In the genomic region with DNA sequence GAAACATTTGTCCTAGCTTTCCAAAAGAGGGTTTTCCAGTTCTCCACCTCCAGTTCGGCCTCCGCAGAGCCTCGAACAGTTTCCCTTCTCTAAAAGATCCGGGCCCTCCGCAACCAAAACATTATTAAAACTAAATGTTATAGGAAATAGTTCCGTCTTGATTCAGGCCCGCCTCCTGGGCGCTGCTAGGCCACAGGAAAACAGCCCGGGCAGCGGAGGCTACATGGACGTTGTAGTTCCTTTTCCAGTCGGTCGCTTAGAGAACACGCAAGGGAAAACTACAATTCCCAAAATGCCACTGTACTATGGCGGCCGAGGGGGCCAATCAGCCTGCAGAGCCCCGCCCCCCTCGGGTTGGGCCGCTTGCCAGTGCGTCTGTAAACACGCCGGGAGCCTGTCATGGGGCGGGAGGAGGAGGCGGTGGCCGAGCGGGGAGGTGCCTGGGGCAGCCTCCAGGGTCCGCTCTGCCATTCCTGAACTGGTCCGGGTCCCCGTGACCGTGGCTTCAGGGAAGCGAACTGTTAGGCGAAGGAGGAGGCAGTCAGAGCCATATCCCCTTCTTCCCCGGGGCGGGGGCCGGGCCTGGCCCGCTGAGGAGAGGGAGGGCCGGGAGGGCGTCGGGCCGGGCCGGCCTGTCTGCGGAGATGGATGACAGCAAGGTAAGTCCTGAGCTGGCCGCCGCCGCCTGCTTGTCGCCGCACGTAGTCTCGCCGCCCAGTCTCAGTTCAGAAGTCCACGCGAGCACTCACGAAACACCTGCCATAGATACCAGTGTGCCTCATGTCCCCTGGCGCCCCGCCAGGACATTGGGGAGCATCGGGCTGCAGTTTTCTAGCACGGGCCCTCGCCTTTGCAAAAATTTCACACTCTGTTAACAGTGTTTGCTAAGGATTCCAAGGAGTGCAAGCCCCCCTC, we compare ENCODE assay signal across 7 mouse cellular contexts. TPM values are rescaled to one million over a fixed set of nuclear protein-coding genes. Genes with fewer than 3 reads are reported as not detected.
DNase-seq lines count a peak whose midpoint lies in the region; ATAC-seq and TF ChIP-seq lines count a peak whose summit lies in the region.

A gene (plus strand): TSS at position 369 of the 915 bp plus-strand sequence.

- peak within 1 kb of the TSS; percentile 87 for H3K27ac ChIP-seq in embryonic facial prominence, embryonic 10.5 days (replicated peaks)
- peak within 1 kb of the TSS; percentile 96 for H3K27ac ChIP-seq in intestine, postnatal 0 days (ENCODE audit: low read depth, low read length)
- peak within 1 kb of the TSS; percentile 85 for H3K27ac ChIP-seq in midbrain, embryonic 12.5 days (replicated peaks)
- peak within 1 kb of the TSS; percentile 94 for H3K27ac ChIP-seq in small intestine, adult 2 months (ENCODE audit: insufficient read depth, low read depth, low read length)

- H3K27me3 ChIP-seq in embryonic facial prominence, embryonic 10.5 days (replicated peaks; ENCODE audit: low read depth, poor library complexity, severe bottlenecking) = peaks cover 6% of the 10 kb centered on the region; the same call in 1 of the 2 replicates
- H3K27me3 ChIP-seq in intestine, postnatal 0 days (replicated peaks; ENCODE audit: control insufficient read depth, insufficient read depth, low read length) = no peaks in the 10 kb centered on the region
- H3K27me3 ChIP-seq in midbrain, embryonic 12.5 days = no peaks in the 10 kb centered on the region
- H3K27me3 ChIP-seq in small intestine, adult 2 months (ENCODE audit: control insufficient read depth, insufficient read depth, low read length) = no peaks in the 10 kb centered on the region

- under 1% methylated on average over 57 of the region's 58 CpGs for WGBS in embryonic facial prominence, embryonic 10.5 days
- WGBS in intestine, postnatal 0 days = under 1% methylated on average over 55 of the region's 58 CpGs
- WGBS in midbrain, embryonic 12.5 days = under 1% methylated on average over 55 of the region's 58 CpGs
- under 1% methylated on average over 58 of the region's 58 CpGs for WGBS in small intestine, adult 2 months

- peak; percentile 57 for TF ChIP-seq CTCF in intestine, postnatal 0 days (IDR thresholded peaks at IDR 0.05; ENCODE audit: low read depth)
- peak; percentile 10; the same call in 1 of the 2 replicates for TF ChIP-seq CTCF in small intestine, adult 2 months (IDR thresholded peaks at IDR 0.05; ENCODE audit: extremely low read depth, insufficient read length, insufficient replicate concordance, low read depth, low read length)

- intact Hi-C loops in left cerebral cortex, postnatal 4 days (cut with DNase I) = no loop called here

- H3K9me3 ChIP-seq in embryonic facial prominence, embryonic 10.5 days = no peaks in the 10 kb centered on the region
- H3K9me3 ChIP-seq in intestine, postnatal 0 days (ENCODE audit: control insufficient read depth) = no peaks in the 10 kb centered on the region
- H3K9me3 ChIP-seq in midbrain, embryonic 12.5 days = no peaks in the 10 kb centered on the region

- peak within 1 kb of the TSS; percentile 74 for H3K9ac ChIP-seq in intestine, postnatal 0 days (ENCODE audit: low read depth, low read length)
- peak within 1 kb of the TSS; percentile 73 for H3K9ac ChIP-seq in midbrain, embryonic 12.5 days (replicated peaks)

- peak within 1 kb of the TSS; percentile 75 for H3K4me2 ChIP-seq in intestine, postnatal 0 days (replicated peaks; ENCODE audit: low read depth)
- H3K4me2 ChIP-seq in midbrain, embryonic 12.5 days (replicated peaks) = peak within 1 kb of the TSS; percentile 90

- peaks cover 14% of the 10 kb centered on the region for H3K4me1 ChIP-seq in embryonic facial prominence, embryonic 10.5 days
- H3K4me1 ChIP-seq in intestine, postnatal 0 days (replicated peaks; ENCODE audit: control insufficient read depth, insufficient read depth, low read length) = 0 out of 2 replicates have a peak, but pooled peaks cover 2% of the 10 kb centered on the region
- H3K4me1 ChIP-seq in midbrain, embryonic 12.5 days = peaks cover 13% of the 10 kb centered on the region; the same call in 1 of the 2 replicates
- H3K4me1 ChIP-seq in small intestine, adult 2 months (ENCODE audit: control insufficient read depth, insufficient read depth, insufficient read length, low read length) = peaks cover 2% of the 10 kb centered on the region; the same call in 1 of the 2 replicates

- TF ChIP-seq POLR2A in small intestine, adult 2 months (IDR thresholded peaks at IDR 0.05; ENCODE audit: low read depth, low read length) = peak; percentile 53

- H3K36me3 ChIP-seq in embryonic facial prominence, embryonic 10.5 days (replicated peaks) = no peaks in the 10 kb centered on the region
- H3K36me3 ChIP-seq in intestine, postnatal 0 days (ENCODE audit: control insufficient read depth, insufficient read depth) = no peaks in the 10 kb centered on the region
- H3K36me3 ChIP-seq in midbrain, embryonic 12.5 days = no peaks in the 10 kb centered on the region
- no peaks in the 10 kb centered on the region for H3K36me3 ChIP-seq in small intestine, adult 2 months (ENCODE audit: control insufficient read depth, insufficient read depth, low read length)

- H3K4me3 ChIP-seq in embryonic facial prominence, embryonic 10.5 days = peak within 1 kb of the TSS; percentile 75
- H3K4me3 ChIP-seq in intestine, postnatal 0 days (ENCODE audit: low read depth, low read length) = peak within 1 kb of the TSS; percentile 58
- H3K4me3 ChIP-seq in midbrain, embryonic 12.5 days = peak within 1 kb of the TSS; percentile 75
- peak within 1 kb of the TSS; percentile 77 for H3K4me3 ChIP-seq in small intestine, adult 2 months (ENCODE audit: low read depth, low read length)

- DNase-seq in adrenal gland, postnatal 10 days = peak; percentile 100
- peak; percentile 99 for DNase-seq in embryonic facial prominence, embryonic 10.5 days (ENCODE audit: low spot score)
- no peak for DNase-seq in gonadal fat pad, adult 2 months (ENCODE audit: low read depth)
- DNase-seq in left cerebral cortex, postnatal 4 days = peak; percentile 100

- ATAC-seq in intestine, postnatal 0 days = peak; percentile 96
- peak; percentile 98 for ATAC-seq in midbrain, embryonic 12.5 days (ENCODE audit: low FRiP score, low read depth)

RNA-seq across cellular contexts. Expression of the gene that starts here (rescaled TPM):
- 10 to 100 TPM; 14.8 to 17.3 TPM for total RNA-seq in adrenal gland, postnatal 10 days (2021)
- polyA plus RNA-seq in embryonic facial prominence, embryonic 10.5 days (2016; fragmentation: Nextera tagmentation; extraction: Ambion mirVana) = 1.2 TPM in 2 replicates
- polyA plus RNA-seq in gonadal fat pad, adult 2 months (2012; rRNA removed) = 17.4 and 18.0 TPM in 2 replicates
- 4.6 and 4.9 TPM in 2 replicates for polyA plus RNA-seq in intestine, postnatal 0 days (2015; fragmentation: Nextera tagmentation; extraction: Ambion mirVana)
- total RNA-seq in left cerebral cortex, postnatal 4 days (2021) = 1 to 10 TPM; 6.5 to 8.1 TPM
- polyA plus RNA-seq in midbrain, embryonic 12.5 days (2016; fragmentation: Nextera tagmentation; extraction: Ambion mirVana) = 2.5 and 2.9 TPM in 2 replicates
- 2.8 and 4.2 TPM in 2 replicates for polyA plus RNA-seq in small intestine, adult 2 months (2012; rRNA removed)
